Mouse (Mus musculus) small intestine, adult 2 months (tissue): ENCODE results near the gene Chst3.

Experiments used
- CTCF ChIP-seq: fragments of 200-500 bp; IDR thresholded peaks from 2 replicates; pipeline ENCODE4 v1.5.1; 2012; ENCODE audit warnings: low read depth, mild to moderate bottlenecking, control low read depth, inconsistent platforms, low read length, moderate library complexity, mixed read lengths; ENCODE audit not compliant: insufficient replicate concordance, insufficient read length; ENCODE audit errors: extremely low read depth
- POLR2A ChIP-seq: fragments of 200-500 bp; IDR thresholded peaks from 2 replicates; pipeline ENCODE4 v1.6.1; 2012; ENCODE audit warnings: low read depth, mild to moderate bottlenecking, control low read depth, inconsistent platforms, low read length, moderate library complexity

- TF ChIP-seq CTCF (no peak), POLR2A (no peak)
These were observed 33.5 kb upstream of the Chst3 start for GRCm38 (mm10) chr10:60252606-60253005.
